Mouse (Mus musculus): Measurements from ENCODE around the gene Tmem206.

Tmem206 gene

GRCm38 (mm10) chr1:191325726-191326232, at the start of gene Tmem206:
Gene Tmem206, plus strand, starts transcription at chr1:191325912.
- DNase-seq (ENCODE audit: low spot score in 2 of 2), result peak; percentile 93 to 97

- no peak for DNase-seq (ENCODE audit: low spot score in 2 of 2)
Observed at GRCm38 (mm10) chr1:191276181-191276580, 49.5 kb upstream of the Tmem206 start.

GRCm38 (mm10) chr1:191277549-191278059, 48.1 kb upstream of the Tmem206 start:
- DNase-seq (ENCODE audit: low spot score in 2 of 2), result peak in 1 of 2 experiments; percentile 51

GRCm38 (mm10) chr1:191278324-191278723, 47.4 kb upstream of the Tmem206 start:
- no peak for DNase-seq (ENCODE audit: low spot score in 2 of 2)

GRCm38 (mm10) chr1:191281171-191281570, 44.5 kb upstream of the Tmem206 start:
- no peak for DNase-seq (ENCODE audit: low spot score in 2 of 2)

GRCm38 (mm10) chr1:191282319-191282718, 43.4 kb upstream of the Tmem206 start:
- DNase-seq (ENCODE audit: low spot score in 2 of 2), result no peak

- DNase-seq (ENCODE audit: low spot score in 2 of 2), result no peak
Observed at GRCm38 (mm10) chr1:191283110-191284040, 42.3 kb upstream of the Tmem206 start.

GRCm38 (mm10) chr1:191284502-191284901, 41.2 kb upstream of the Tmem206 start:
- no peak for DNase-seq (ENCODE audit: low spot score in 2 of 2)

- peak; percentile 51 to 83 for DNase-seq (ENCODE audit: low spot score in 2 of 2)
Observed at GRCm38 (mm10) chr1:191288762-191289161, 37.0 kb upstream of the Tmem206 start.

GRCm38 (mm10) chr1:191292348-191292747, 33.4 kb upstream of the Tmem206 start:
- no peak for DNase-seq (ENCODE audit: low spot score in 2 of 2)

- DNase-seq (ENCODE audit: low spot score in 2 of 2), result no peak
Observed at GRCm38 (mm10) chr1:191293051-191293450, 32.7 kb upstream of the Tmem206 start.

- no peak for DNase-seq (ENCODE audit: low spot score in 2 of 2)
Observed at GRCm38 (mm10) chr1:191293996-191294795, 31.5 kb upstream of the Tmem206 start.

- no peak for DNase-seq (ENCODE audit: low spot score in 2 of 2)
Observed at GRCm38 (mm10) chr1:191295784-191296183, 29.9 kb upstream of the Tmem206 start.

- no peak for DNase-seq (ENCODE audit: low spot score in 2 of 2)
Observed at GRCm38 (mm10) chr1:191296445-191296844, 29.3 kb upstream of the Tmem206 start.

GRCm38 (mm10) chr1:191298304-191298703, 27.4 kb upstream of the Tmem206 start:
- no peak for DNase-seq (ENCODE audit: low spot score in 2 of 2)

- DNase-seq (ENCODE audit: low spot score in 2 of 2), result peak in 1 of 2 experiments; percentile 41
Observed at GRCm38 (mm10) chr1:191299215-191299942, 26.3 kb upstream of the Tmem206 start.

GRCm38 (mm10) chr1:191301903-191302302, 23.8 kb upstream of the Tmem206 start:
- DNase-seq (ENCODE audit: low spot score in 2 of 2), result no peak

- DNase-seq (ENCODE audit: low spot score in 2 of 2), result no peak
Observed at GRCm38 (mm10) chr1:191303736-191304135, 22.0 kb upstream of the Tmem206 start.

GRCm38 (mm10) chr1:191304216-191304615, 21.5 kb upstream of the Tmem206 start:
- no peak for DNase-seq (ENCODE audit: low spot score in 2 of 2)

- peak in 1 of 2 experiments; percentile 55 for DNase-seq (ENCODE audit: low spot score in 2 of 2)
Observed at GRCm38 (mm10) chr1:191305610-191306009, 20.1 kb upstream of the Tmem206 start.

GRCm38 (mm10) chr1:191306316-191306715, 19.4 kb upstream of the Tmem206 start:
- no peak for DNase-seq (ENCODE audit: low spot score in 2 of 2)

All from spleen, postnatal 10 days (tissue).